Mouse (Mus musculus) CD4-positive helper T cell, adult 2 months (primary cell): ENCODE measurements around the gene Idi1.
A peak's percentile ranks its signal among the peaks of the same experiment; 100 is the strongest.
"Not testable (repeated sequence)": the region's sequence is repeated elsewhere in the genome, so short reads cannot be mapped to it uniquely, and the experiment has no call there.

Experiments
- DNase-seq: peaks from one replicate; pipeline ENCODE4 v3.0.0-alpha.2; 2012; ENCODE audit warnings: low read depth, missing footprints, low spot score

The Idi1 gene

GRCm38 (mm10) chr13:8886185-8886560 is 872 bp downstream of the Idi1 start:
- DNase-seq: no peak

- DNase-seq: peak; percentile 63
Observed at GRCm38 (mm10) chr13:8888603-8889002, 3.3 kb downstream of the Idi1 start.

- DNase-seq: not testable (repeated sequence)
Observed at GRCm38 (mm10) chr13:8905986-8906385, 20.7 kb downstream of the Idi1 start.

- DNase-seq: not testable (repeated sequence)
Observed at GRCm38 (mm10) chr13:8913890-8914289, 28.6 kb downstream of the Idi1 start.

GRCm38 (mm10) chr13:8933499-8933898 is 48.2 kb downstream of the Idi1 start:
- no peak for DNase-seq

- DNase-seq: not testable (repeated sequence)
Observed at GRCm38 (mm10) chr13:8937611-8938140, 52.4 kb downstream of the Idi1 start.

GRCm38 (mm10) chr13:8941110-8941509 is 55.8 kb downstream of the Idi1 start:
- not testable (repeated sequence) for DNase-seq

- DNase-seq: not testable (repeated sequence)
Observed at GRCm38 (mm10) chr13:8941701-8942100, 56.4 kb downstream of the Idi1 start.
